Mouse (Mus musculus): ENCODE measurements around the gene Dip2b.

DNA sequence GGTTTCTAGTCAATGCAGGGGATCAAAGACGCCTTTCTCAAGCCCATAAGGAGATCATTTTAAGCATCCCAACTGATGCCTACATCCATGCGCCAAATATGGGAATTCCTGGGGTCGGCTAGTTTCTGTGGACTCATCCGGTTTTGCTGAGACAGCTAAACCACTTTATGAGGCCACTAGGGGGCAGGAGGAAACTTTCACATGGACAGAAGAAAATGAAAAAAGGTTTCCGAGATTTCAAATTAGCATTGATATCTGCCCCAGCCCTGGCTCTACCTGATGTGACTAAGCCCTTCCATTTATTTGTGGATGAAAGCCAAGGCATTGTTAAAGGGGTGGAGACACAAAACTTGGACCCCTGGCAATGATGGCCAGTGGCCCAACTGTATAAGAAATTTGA is 15.5 kb upstream of the Dip2b start:
- TF ChIP-seq CEBPB (IDR thresholded peaks at IDR 0.05; ENCODE audit: low read depth) = no peak
- no peak for TF ChIP-seq FOSL1 (IDR thresholded peaks at IDR 0.05; ENCODE audit: insufficient read depth, low read length, poor library complexity, severe bottlenecking)
- no peak for TF ChIP-seq USF1 (IDR thresholded peaks at IDR 0.05; ENCODE audit: low read depth)
- TF ChIP-seq CTCF (IDR thresholded peaks at IDR 0.05; ENCODE audit: control insufficient read depth, insufficient read depth, insufficient read length) = no peak
